Mouse (Mus musculus) lung, postnatal 10 days (tissue): Measurements from ENCODE around the gene Cltc.
"Not testable (repeated sequence)": the region's sequence is repeated elsewhere in the genome, so short reads cannot be mapped to it uniquely, and the experiment has no call there.

ENCODE experiments used
- DNase-seq: peaks from one replicate; pipeline ENCODE4 v3.0.0; 2021

Cltc gene

GRCm38 (mm10) chr11:86757480-86758371, at the start of gene Cltc:
Gene Cltc (minus strand): TSS chr11:86757565.
- DNase-seq: peak; percentile 97

- DNase-seq: peak; percentile 62
These were observed 49.7 kb upstream of the Cltc start for GRCm38 (mm10) chr11:86807001-86807477.

- no peak for DNase-seq
These were observed 36.8 kb upstream of the Cltc start for GRCm38 (mm10) chr11:86794161-86794560.

DNA sequence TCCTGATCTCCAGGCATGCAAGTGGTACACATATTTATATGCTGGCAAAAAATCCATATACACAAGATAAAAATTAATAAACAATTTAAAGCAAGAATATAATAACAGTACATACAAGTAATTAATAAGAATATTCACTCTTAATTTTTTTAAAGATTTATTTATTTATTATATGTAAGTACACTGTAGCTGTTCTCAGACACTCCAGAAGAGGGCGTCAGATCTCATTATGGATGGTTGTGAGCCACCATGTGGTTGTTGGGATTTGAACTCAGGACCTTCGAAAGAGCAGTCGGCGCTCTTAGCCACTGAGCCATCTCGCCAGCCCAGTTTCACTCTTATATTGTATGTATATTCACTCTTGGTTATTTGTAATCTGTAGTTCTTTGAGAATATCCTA, 30.1 kb upstream of the Cltc start:
- DNase-seq: not testable (repeated sequence)

DNA sequence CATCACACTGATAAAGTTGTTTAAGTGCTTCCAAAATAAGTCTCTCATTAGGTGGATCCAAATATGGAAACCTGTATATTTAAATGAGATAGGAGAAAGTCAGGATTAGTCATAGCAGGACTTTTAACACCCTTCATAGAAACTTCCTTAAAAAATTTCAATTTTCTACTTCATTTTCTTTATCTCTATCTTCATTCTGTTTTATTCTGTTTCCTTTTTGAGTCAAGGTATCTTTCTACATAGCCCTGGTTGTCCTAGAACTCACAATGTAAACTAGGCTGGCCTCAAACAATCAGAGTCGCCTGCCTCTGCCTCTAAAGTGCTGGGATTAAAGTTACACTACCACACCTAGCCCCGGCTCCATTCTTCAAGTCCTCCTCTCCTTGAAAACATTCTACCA, 28.4 kb upstream of the Cltc start:
- no peak for DNase-seq

GRCm38 (mm10) chr11:86769884-86770283, 12.5 kb upstream of the Cltc start:
- DNase-seq: peak; percentile 43

- DNase-seq: no peak
These were observed 7.1 kb upstream of the Cltc start for GRCm38 (mm10) chr11:86764501-86764900.

GRCm38 (mm10) chr11:86763127-86763526, 5.8 kb upstream of the Cltc start:
- DNase-seq: not testable (repeated sequence)

GRCm38 (mm10) chr11:86760357-86760756, 3.0 kb upstream of the Cltc start:
- DNase-seq: no peak

DNA sequence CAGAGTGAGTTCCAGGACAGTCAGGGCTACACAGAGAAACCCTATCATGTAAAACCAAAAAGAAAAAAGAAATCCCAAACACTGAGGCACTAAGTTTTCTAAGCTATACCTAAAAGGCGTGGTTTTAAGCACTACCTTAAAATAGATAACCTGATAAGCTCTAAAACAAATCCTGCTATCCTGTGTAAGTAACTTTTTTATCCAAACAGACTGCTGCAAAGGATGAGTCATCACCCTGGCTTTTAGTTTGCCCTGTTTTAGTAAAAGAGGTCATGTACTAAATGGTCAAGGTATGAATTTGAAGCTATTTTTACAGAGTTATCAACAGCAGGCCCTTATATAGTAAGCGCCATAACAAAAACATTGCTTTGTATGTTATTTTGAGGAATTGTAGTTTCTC, 2.5 kb upstream of the Cltc start:
- no peak for DNase-seq

GRCm38 (mm10) chr11:86759226-86759625, 1.9 kb upstream of the Cltc start:
- DNase-seq: no peak

GRCm38 (mm10) chr11:86758559-86758958, 1.2 kb upstream of the Cltc start:
- no peak for DNase-seq

DNA sequence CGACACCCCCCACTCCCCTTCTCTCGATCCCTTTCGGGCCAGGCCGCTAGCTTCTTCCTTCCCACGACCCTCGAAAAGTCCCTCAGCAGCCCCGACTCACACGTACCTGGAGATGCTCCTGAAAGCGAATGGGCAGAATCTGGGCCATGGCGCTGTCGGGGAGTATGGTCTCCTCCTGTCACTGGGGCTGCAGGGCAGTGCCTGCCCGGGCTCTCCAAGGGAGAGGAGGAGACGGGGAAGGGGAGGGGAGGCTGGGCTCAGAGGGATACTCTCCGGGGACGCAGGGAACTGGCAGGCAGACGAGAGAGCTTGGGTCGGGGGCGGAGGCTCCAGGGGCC, 254 bp downstream of the Cltc start:
- no peak for DNase-seq

GRCm38 (mm10) chr11:86756156-86757141, 916 bp downstream of the Cltc start:
- DNase-seq: peak; percentile 45

- DNase-seq: no peak
These were observed 5.0 kb downstream of the Cltc start for GRCm38 (mm10) chr11:86752404-86752803.

- no peak for DNase-seq
These were observed 6.4 kb downstream of the Cltc start for GRCm38 (mm10) chr11:86751010-86751409.

DNA sequence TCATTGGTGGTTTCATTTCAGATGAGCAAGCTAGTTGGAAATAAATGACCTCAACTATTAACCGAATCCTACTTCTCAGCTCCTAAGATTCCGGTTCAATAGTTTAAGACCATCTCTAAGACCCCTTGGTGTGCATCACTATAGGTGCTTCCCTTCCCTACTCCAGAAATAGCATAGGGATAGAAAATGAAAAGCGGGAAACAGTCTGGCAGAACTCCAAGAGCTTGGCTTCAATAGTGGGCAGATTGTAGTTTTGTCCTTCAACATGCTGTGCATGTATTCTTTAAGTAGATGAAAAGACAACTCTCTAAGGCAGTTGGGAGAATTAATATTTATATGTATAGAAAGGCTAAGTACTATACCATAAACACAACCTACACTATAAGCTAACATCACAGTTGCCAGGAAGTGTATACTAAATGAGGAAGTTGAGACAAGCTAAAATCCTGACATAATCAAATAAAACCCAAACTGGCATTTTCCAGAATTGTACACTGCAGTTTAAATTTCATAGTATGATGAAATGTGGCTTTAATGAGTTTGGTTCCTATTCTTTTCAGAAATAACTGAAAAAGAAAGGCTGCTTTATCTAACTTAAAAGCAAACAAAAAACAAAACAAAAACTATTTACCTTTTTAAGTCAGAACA, 7.5 kb downstream of the Cltc start:
- DNase-seq: no peak

DNA sequence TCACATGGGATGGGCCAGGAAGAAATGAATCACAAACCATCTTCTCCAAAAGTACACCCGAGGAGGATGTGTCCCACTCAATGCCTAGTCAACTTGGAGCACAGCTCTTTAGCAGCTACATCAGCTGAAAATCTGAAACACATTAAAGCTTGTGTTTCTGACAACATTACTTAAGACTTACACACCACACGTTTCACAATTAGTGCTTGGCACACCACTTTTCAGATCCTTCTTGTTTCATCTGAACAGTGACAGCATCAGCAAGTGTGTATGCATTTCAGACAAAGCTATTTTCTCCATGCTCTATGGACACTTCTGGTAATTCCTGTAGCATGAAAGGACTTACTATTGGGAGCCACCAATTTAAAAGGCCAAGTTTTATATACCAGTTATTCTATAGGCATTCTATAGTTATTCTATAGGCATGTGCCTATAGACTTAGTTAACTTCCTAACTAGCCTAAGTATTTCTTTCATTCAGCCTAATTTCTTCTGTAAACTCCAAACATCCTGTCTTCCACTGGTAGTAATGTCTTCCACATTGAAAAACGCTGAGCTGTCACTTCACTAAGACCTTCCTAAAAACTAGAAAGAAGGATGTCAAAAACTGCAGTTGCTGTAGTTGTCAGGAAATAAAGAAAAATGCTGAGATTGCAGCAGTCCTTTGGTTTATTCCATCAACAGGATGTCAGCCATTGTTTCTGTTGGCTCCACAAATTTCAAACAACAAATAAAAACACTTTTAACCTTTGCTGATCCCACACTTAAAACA, 11.5 kb downstream of the Cltc start:
- DNase-seq: no peak

GRCm38 (mm10) chr11:86742605-86743004, 14.8 kb downstream of the Cltc start:
- DNase-seq: no peak

DNA sequence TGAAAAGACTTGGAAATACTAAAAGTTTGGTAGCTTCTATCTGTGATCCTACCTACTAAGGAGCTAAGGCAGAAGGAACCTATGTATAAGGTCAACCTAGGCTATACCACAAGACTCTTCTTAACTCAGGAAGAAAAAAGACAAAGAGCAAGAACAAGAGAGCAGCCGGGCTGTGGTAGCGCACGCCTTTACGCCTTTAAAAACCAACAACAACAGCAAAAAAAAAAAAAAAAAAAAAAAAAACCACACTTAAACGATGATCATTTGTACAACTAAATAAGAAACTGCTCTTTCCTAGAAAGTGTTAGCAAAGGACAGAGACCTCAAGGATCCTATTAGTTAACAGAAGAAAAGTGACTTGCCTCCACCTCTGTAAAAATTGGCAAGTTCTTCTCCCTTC, 15.9 kb downstream of the Cltc start:
- DNase-seq: no peak

DNA sequence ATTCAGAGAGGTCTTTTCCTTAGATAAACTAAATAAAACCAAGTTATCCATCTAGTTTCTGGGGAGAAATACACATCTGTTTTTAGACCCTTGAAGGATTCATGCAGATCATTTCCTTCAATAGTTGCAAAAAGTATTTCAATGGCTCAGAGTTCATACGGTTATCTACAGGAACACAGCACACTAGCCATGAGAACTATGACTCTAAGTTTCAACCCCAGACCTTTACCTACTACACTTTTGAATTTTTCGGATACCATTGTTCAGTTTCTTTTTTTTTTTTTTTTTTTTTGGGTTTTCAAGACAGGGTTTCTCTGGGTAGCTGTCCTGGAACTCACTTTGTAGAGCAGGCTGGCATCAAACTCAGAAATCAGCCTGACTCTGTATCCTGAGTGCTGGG, 17.9 kb downstream of the Cltc start:
- DNase-seq: no peak

- peak; percentile 15 for DNase-seq
These were observed 18.4 kb downstream of the Cltc start for GRCm38 (mm10) chr11:86738956-86739355.
